Mouse (Mus musculus) cerebellum, adult 2 months (tissue): Measurements from ENCODE around the gene Tiam1.

Source experiments
- CTCF ChIP-seq: fragments of 200-500 bp; IDR thresholded peaks from 2 replicates; pipeline ENCODE4 v1.5.1; 2011; ENCODE audit warnings: low read depth, mild to moderate bottlenecking, control low read depth, low read length, moderate library complexity, borderline replicate concordance; ENCODE audit not compliant: insufficient read depth
- POLR2A ChIP-seq: fragments of 200-500 bp; IDR thresholded peaks from 2 replicates; pipeline ENCODE4 v1.6.1; 2011; ENCODE audit warnings: low read length, control low read depth, borderline replicate concordance; ENCODE audit not compliant: insufficient read depth

- TF ChIP-seq POLR2A: no peak
- TF ChIP-seq CTCF: no peak
Measured at GRCm38 (mm10) chr16:89779705-89780104, 363.9 kb downstream of the Tiam1 start.
